Mouse (Mus musculus) midbrain, embryonic 14.5 days (tissue): ENCODE measurements at regions not wholly inside any gene's neighbourhood (a gene's known extent, or its start where the extent isn't known, plus 50 kb on each side); places are given as distances from the start of the nearest gene placed in this dataset.

Experiments
- ATAC-seq: fragments of 200-750 bp; cut with Nextera tagmentation; 2 replicates; pipeline ENCODE4 v1.8.0; 2017; ENCODE audit warnings: moderate number of reproducible peaks, moderate library complexity; ENCODE audit not compliant: low FRiP score, low TSS enrichment
- DNase-seq: peaks from one replicate; pipeline ENCODE4 v3.0.0-alpha.2; 2015
- H3K27ac ChIP-seq: fragments of 300-500 bp; sonication (generic); replicated peaks from 2 replicates; pipeline ENCODE4 v1.5.1; 2014; ENCODE audit warnings: mild to moderate bottlenecking, low read depth, low read length, moderate library complexity
- H3K27me3 ChIP-seq: fragments of 300-500 bp; sonication (generic); 2 replicates; pipeline ENCODE4 v1.6.1; 2014; ENCODE audit warnings: low read length, control low read depth, mixed read lengths; ENCODE audit not compliant: control insufficient read depth, insufficient read depth
- H3K36me3 ChIP-seq: fragments of 300-500 bp; sonication (generic); 2 replicates; pipeline ENCODE4 v1.6.1; 2014; ENCODE audit warnings: low read length, control low read depth; ENCODE audit not compliant: control insufficient read depth, insufficient read depth
- H3K4me1 ChIP-seq: fragments of 300-500 bp; sonication (generic); 2 replicates; pipeline ENCODE4 v1.6.1; 2014; ENCODE audit warnings: mild to moderate bottlenecking, antibody characterized with exemption, low read length, control low read depth; ENCODE audit not compliant: control insufficient read depth, insufficient read depth
- H3K4me2 ChIP-seq: fragments of 300-500 bp; sonication (generic); 2 replicates; pipeline ENCODE4 v1.6.1; 2014; ENCODE audit warnings: mild to moderate bottlenecking, low read length, moderate library complexity
- H3K4me3 ChIP-seq: fragments of 300-500 bp; sonication (generic); replicated peaks from 2 replicates; pipeline ENCODE4 v1.5.1; 2014; ENCODE audit warnings: low read depth, low read length
- H3K9ac ChIP-seq: fragments of 300-500 bp; sonication (generic); replicated peaks from 2 replicates; pipeline ENCODE4 v1.6.1; 2014; ENCODE audit warnings: mild to moderate bottlenecking, low read length, moderate library complexity
- H3K9me3 ChIP-seq: fragments of 300-500 bp; sonication (generic); 2 replicates; pipeline ENCODE4 v1.6.1; 2016; ENCODE audit warnings: low read length, control low read depth, mixed read lengths; ENCODE audit not compliant: control insufficient read depth
- WGBS: fragments of 180-500 bp; shearing (Covaris S2); extraction: QIAGEN DNeasy Blood & Tissue Kit; methylation state at CpG from one replicate; pipeline ENCODE4 v1.1.7; 2014; 5-methylcytosine and 5-hydroxymethylcytosine counted together

DNA sequence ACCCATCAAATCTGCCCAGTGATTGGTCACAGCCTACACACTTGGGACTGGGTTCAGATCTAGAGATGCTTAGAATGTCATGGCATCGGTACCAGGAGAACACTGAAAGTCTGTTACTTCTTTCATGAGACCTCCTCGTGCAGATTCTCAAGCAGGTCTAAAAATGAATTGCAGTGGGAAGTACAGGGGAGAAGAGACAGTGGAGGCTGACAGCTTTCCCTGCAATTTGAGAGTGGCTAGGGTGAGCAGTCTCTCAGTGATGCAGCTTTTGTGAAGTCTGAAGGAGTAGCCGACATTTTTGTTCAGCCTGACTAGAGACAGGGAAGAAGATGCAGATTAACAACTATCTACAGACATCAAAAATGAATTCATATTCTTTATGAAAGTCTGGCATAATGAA, 112.5 kb downstream of the Fam198b start:
- no peak for DNase-seq
- no peak overlapping the region for H3K4me3 ChIP-seq
- H3K4me1 ChIP-seq, result no peaks in the 10 kb centered on the region
- no peaks in the 10 kb centered on the region for H3K27me3 ChIP-seq
- whole genome bisulfite sequencing, result 75% methylated on average over 3 of the region's 3 CpGs
- H3K9ac ChIP-seq, result no peak overlapping the region
- H3K27ac ChIP-seq, result no peak overlapping the region
- no peak for ATAC-seq
- no peaks in the 10 kb centered on the region for H3K9me3 ChIP-seq
- H3K4me2 ChIP-seq, result no peak overlapping the region
- H3K36me3 ChIP-seq, result no peaks in the 10 kb centered on the region

- Histone ChIP-seq H3K36me3 (no peaks in the 10 kb centered on the region), H3K27ac (no peak overlapping the region), H3K4me1 (no peaks in the 10 kb centered on the region), H3K27me3 (no peaks in the 10 kb centered on the region), H3K9me3 (no peaks in the 10 kb centered on the region), H3K9ac (no peak overlapping the region), H3K4me3 (no peak overlapping the region), H3K4me2 (no peak overlapping the region)
- ATAC-seq (no peak), DNase-seq (no peak)
- 44% methylated on average over 6 of the region's 6 CpGs for WGBS
These were observed 118.0 kb downstream of the Fam198b start for GRCm38 (mm10) chr3:80002335-80002734.

GRCm38 (mm10) chr3:80003300-80004090, 119.2 kb downstream of the Fam198b start:
- no peak overlapping the region for H3K4me3 ChIP-seq
- no peak overlapping the region for H3K27ac ChIP-seq
- no peaks in the 10 kb centered on the region for H3K36me3 ChIP-seq
- no peaks in the 10 kb centered on the region for H3K9me3 ChIP-seq
- no peaks in the 10 kb centered on the region for H3K4me1 ChIP-seq
- no peaks in the 10 kb centered on the region for H3K27me3 ChIP-seq
- 77% methylated on average over 5 of the region's 5 CpGs for WGBS
- no peak for ATAC-seq
- DNase-seq, result no peak
- H3K9ac ChIP-seq, result no peak overlapping the region
- H3K4me2 ChIP-seq, result no peak overlapping the region

DNA sequence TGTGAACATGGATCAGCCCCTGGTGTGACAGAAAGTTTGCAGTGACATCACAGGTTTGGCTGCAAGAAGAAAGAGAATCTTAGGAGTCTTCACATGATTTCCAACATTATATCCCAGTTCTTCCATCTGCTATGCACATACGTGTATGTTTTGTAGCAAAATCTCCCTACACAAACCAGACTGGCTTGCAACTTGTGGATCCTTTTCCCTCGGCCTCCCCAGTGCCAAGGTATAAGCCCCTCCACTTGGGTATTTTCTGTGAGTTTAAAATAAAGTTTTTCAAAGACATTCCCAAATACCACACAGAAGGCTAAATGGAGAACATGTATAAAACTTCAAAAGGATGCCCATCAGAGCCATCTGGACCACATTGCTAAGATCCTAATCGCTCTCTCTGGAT, 120.2 kb downstream of the Fam198b start:
- H3K36me3 ChIP-seq, result no peaks in the 10 kb centered on the region
- H3K27me3 ChIP-seq, result no peaks in the 10 kb centered on the region
- no peaks in the 10 kb centered on the region for H3K9me3 ChIP-seq
- no peak overlapping the region for H3K27ac ChIP-seq
- 88% methylated on average over 3 of the region's 3 CpGs for WGBS
- no peak overlapping the region for H3K9ac ChIP-seq
- no peak overlapping the region for H3K4me2 ChIP-seq
- DNase-seq (no peak), ATAC-seq (no peak)
- H3K4me1 ChIP-seq, result no peaks in the 10 kb centered on the region
- no peak overlapping the region for H3K4me3 ChIP-seq

DNA sequence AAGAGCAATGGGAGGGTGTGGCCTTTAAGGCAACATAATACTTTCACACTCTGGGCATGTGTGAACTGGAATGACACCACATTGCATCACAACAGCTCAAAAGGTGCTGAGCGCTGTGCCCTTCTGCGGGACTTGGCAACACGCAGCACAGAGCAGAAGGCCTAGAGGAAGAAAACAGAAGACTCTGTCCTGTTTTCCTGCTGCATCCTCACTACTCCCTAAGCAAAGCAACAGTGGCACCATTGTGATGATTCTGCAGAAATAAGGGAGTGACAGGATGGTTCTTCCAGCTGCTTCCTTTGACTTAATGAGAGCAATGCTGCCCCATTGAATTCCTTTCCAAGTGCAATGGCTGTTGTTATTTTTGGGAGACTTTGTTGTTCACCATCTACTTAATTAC, 120.6 kb downstream of the Fam198b start:
- no peaks in the 10 kb centered on the region for H3K36me3 ChIP-seq
- no peak overlapping the region for H3K4me3 ChIP-seq
- no peaks in the 10 kb centered on the region for H3K27me3 ChIP-seq
- no peak overlapping the region for H3K27ac ChIP-seq
- H3K9ac ChIP-seq, result no peak overlapping the region
- H3K4me2 ChIP-seq, result no peak overlapping the region
- no peaks in the 10 kb centered on the region for H3K4me1 ChIP-seq
- ATAC-seq, result no peak
- no peak for DNase-seq
- 92% methylated on average over 3 of the region's 3 CpGs for WGBS
- H3K9me3 ChIP-seq, result no peaks in the 10 kb centered on the region

- H3K9me3 ChIP-seq, result no peaks in the 10 kb centered on the region
- H3K9ac ChIP-seq, result no peak overlapping the region
- no peaks in the 10 kb centered on the region for H3K4me1 ChIP-seq
- DNase-seq, result no peak
- 80% methylated on average over 5 of the region's 5 CpGs for WGBS
- H3K36me3 ChIP-seq, result no peaks in the 10 kb centered on the region
- H3K4me2 ChIP-seq, result no peak overlapping the region
- H3K27ac ChIP-seq, result no peak overlapping the region
- no peak overlapping the region for H3K4me3 ChIP-seq
- H3K27me3 ChIP-seq, result no peaks in the 10 kb centered on the region
- no peak for ATAC-seq
These were observed 121.0 kb downstream of the Fam198b start for GRCm38 (mm10) chr3:80005371-80005770.

- Histone ChIP-seq H3K4me2 (no peak overlapping the region), H3K36me3 (no peaks in the 10 kb centered on the region), H3K4me3 (no peak overlapping the region), H3K9me3 (no peaks in the 10 kb centered on the region), H3K9ac (no peak overlapping the region), H3K4me1 (no peaks in the 10 kb centered on the region), H3K27me3 (no peaks in the 10 kb centered on the region), H3K27ac (no peak overlapping the region)
- ATAC-seq (no peak), DNase-seq (no peak)
- 90% methylated on average over 5 of the region's 5 CpGs for WGBS
These were observed 121.9 kb downstream of the Fam198b start for GRCm38 (mm10) chr3:80006263-80006662.

- ATAC-seq (no peak), DNase-seq (no peak)
- no peaks in the 10 kb centered on the region for H3K36me3 ChIP-seq
- H3K9ac ChIP-seq, result no peak overlapping the region
- no peaks in the 10 kb centered on the region for H3K4me1 ChIP-seq
- no peak overlapping the region for H3K4me3 ChIP-seq
- WGBS, result 85% methylated on average over 4 of the region's 4 CpGs
- H3K9me3 ChIP-seq, result no peaks in the 10 kb centered on the region
- H3K4me2 ChIP-seq, result no peak overlapping the region
- H3K27ac ChIP-seq, result no peak overlapping the region
- H3K27me3 ChIP-seq, result no peaks in the 10 kb centered on the region
These were observed 122.7 kb downstream of the Fam198b start for GRCm38 (mm10) chr3:80007006-80007405.

DNA sequence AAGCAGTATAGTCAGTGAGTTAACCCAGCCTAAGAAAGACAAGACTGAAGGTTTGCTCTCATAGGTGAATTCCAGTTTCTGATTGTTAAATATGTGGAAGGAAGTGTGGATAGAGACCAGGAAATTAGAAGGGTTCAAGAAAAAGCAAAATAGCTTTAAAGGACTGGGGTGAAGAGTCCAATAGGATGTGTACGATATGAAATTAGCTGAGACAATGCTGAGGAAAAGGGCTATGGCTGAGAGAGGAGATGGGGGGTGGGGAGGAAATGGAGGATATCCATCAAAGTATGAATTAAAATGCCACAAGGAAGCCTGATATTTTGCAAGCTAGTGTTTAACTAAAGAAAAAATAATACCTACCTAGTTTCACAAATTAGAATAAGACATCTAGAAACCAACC, 124.9 kb downstream of the Fam198b start:
- H3K9ac ChIP-seq, result no peak overlapping the region

More for the DNA sequence above, 124.9 kb downstream of the Fam198b start:
- no peak overlapping the region for H3K4me2 ChIP-seq
- H3K4me3 ChIP-seq, result no peak overlapping the region
- no peaks in the 10 kb centered on the region for H3K27me3 ChIP-seq
- DNase-seq (no peak), ATAC-seq (no peak)
- no peaks in the 10 kb centered on the region for H3K4me1 ChIP-seq
- no peaks in the 10 kb centered on the region for H3K9me3 ChIP-seq
- WGBS, result 100% methylated on average over 1 of the region's 1 CpGs
- H3K36me3 ChIP-seq, result no peaks in the 10 kb centered on the region
- H3K27ac ChIP-seq, result no peak overlapping the region
